Mouse (Mus musculus): ENCODE measurements around the gene Slc37a1.

- TF ChIP-seq CTCF (IDR thresholded peaks at IDR 0.05; ENCODE audit: low read depth) = no peak
- no peak for TF ChIP-seq EP300 (optimal IDR thresholded peaks at IDR 0.05)
These were observed 39.7 kb downstream of the Slc37a1 start for GRCm38 (mm10) chr17:31326220-31326852.

Measured in stomach, postnatal 0 days (tissue).